Mouse (Mus musculus): ENCODE measurements around the gene Tmem210. TPM values are rescaled to one million over a fixed set of nuclear protein-coding genes. Genes with fewer than 3 reads are reported as not detected.

The Tmem210 gene
- polyA plus RNA-seq, 1 experiment from 2014 or later = not detected

- under 1% methylated on average over 55 of the region's 55 CpGs for WGBS
- H3K4me1 ChIP-seq (ENCODE audit: control insufficient read depth, insufficient read depth, low read length) = peaks cover 18% of the 10 kb centered on the region
- H3K4me2 ChIP-seq (replicated peaks; ENCODE audit: low read depth, low read length) = peak within 1 kb of the TSS; percentile 94
- peak; percentile 97 for ATAC-seq (ENCODE audit: low FRiP score, low TSS enrichment)
- no peaks in the 10 kb centered on the region for H3K27me3 ChIP-seq (ENCODE audit: control insufficient read depth, insufficient read depth, low read length)
- peak within 1 kb of the TSS; percentile 76 for H3K27ac ChIP-seq (ENCODE audit: low read depth, low read length)
- H3K9ac ChIP-seq (ENCODE audit: low read depth, low read length) = peak within 1 kb of the TSS; percentile 88
- H3K36me3 ChIP-seq (ENCODE audit: control insufficient read depth, insufficient read depth, low read length) = peaks cover 60% of the 10 kb centered on the region
- no peaks in the 10 kb centered on the region for H3K9me3 ChIP-seq (ENCODE audit: control insufficient read depth, low read length)
- H3K4me3 ChIP-seq (ENCODE audit: low read length) = peak within 1 kb of the TSS; percentile 93
These were observed 16.0 kb upstream of the Tmem210 start, which contains the start of the genes Ssna1 and Anapc2 for GRCm38 (mm10) chr2:25271827-25272511. Gene Ssna1, minus strand, starts transcription at chr2:25272438. Gene Anapc2, plus strand, starts transcription at chr2:25272478.

- no peak overlapping the region for H3K27ac ChIP-seq (ENCODE audit: low read depth, low read length)
- H3K9me3 ChIP-seq (ENCODE audit: control insufficient read depth, low read length) = no peaks in the 10 kb centered on the region
- peak; percentile 71 for ATAC-seq (ENCODE audit: low FRiP score, low TSS enrichment)
- H3K27me3 ChIP-seq (ENCODE audit: control insufficient read depth, insufficient read depth, low read length) = no peaks in the 10 kb centered on the region
- peak overlapping the region; percentile 93 for H3K4me3 ChIP-seq (ENCODE audit: low read length)
- under 1% methylated on average over 29 of the region's 29 CpGs for WGBS
- peak overlapping the region; percentile 88 for H3K9ac ChIP-seq (ENCODE audit: low read depth, low read length)
- H3K36me3 ChIP-seq (ENCODE audit: control insufficient read depth, insufficient read depth, low read length) = peaks cover 63% of the 10 kb centered on the region
- H3K4me1 ChIP-seq (ENCODE audit: control insufficient read depth, insufficient read depth, low read length) = peaks cover 18% of the 10 kb centered on the region
- H3K4me2 ChIP-seq (replicated peaks; ENCODE audit: low read depth, low read length) = peak overlapping the region; percentile 85
These were observed 15.4 kb upstream of the Tmem210 start for GRCm38 (mm10) chr2:25272515-25272914.

GRCm38 (mm10) chr2:25273010-25273409 is 14.9 kb upstream of the Tmem210 start:
- H3K9ac ChIP-seq (ENCODE audit: low read depth, low read length) = peak overlapping the region; percentile 88
- H3K4me3 ChIP-seq (ENCODE audit: low read length) = peak overlapping the region; percentile 93
- peak overlapping the region; percentile 85 for H3K4me2 ChIP-seq (replicated peaks; ENCODE audit: low read depth, low read length)
- no peak for ATAC-seq (ENCODE audit: low FRiP score, low TSS enrichment)
- no peak overlapping the region for H3K27ac ChIP-seq (ENCODE audit: low read depth, low read length)
- no peaks in the 10 kb centered on the region for H3K27me3 ChIP-seq (ENCODE audit: control insufficient read depth, insufficient read depth, low read length)
- H3K9me3 ChIP-seq (ENCODE audit: control insufficient read depth, low read length) = no peaks in the 10 kb centered on the region
- H3K36me3 ChIP-seq (ENCODE audit: control insufficient read depth, insufficient read depth, low read length) = peaks cover 68% of the 10 kb centered on the region
- H3K4me1 ChIP-seq (ENCODE audit: control insufficient read depth, insufficient read depth, low read length) = peaks cover 18% of the 10 kb centered on the region
- WGBS = 33% methylated on average over 16 of the region's 16 CpGs

GRCm38 (mm10) chr2:25278928-25279882 is 8.7 kb upstream of the Tmem210 start:
- 68% methylated on average over 13 of the region's 13 CpGs for WGBS
- no peak for ATAC-seq (ENCODE audit: low FRiP score, low TSS enrichment)
- no peak overlapping the region for H3K27ac ChIP-seq (ENCODE audit: low read depth, low read length)

GRCm38 (mm10) chr2:25285551-25285950 is 2.4 kb upstream of the Tmem210 start:
- Histone ChIP-seq H3K4me3 (ENCODE audit: low read length) (no peak overlapping the region), H3K9ac (ENCODE audit: low read depth, low read length) (no peak overlapping the region), H3K27ac (ENCODE audit: low read depth, low read length) (no peak overlapping the region), H3K4me1 (ENCODE audit: control insufficient read depth, insufficient read depth, low read length) (0 out of 2 replicates have a peak, but pooled peaks cover 2% of the 10 kb centered on the region), H3K27me3 (ENCODE audit: control insufficient read depth, insufficient read depth, low read length) (peaks cover 28% of the 10 kb centered on the region), H3K4me2 (replicated peaks; ENCODE audit: low read depth, low read length) (no peak overlapping the region), H3K9me3 (ENCODE audit: control insufficient read depth, low read length) (no peaks in the 10 kb centered on the region), H3K36me3 (ENCODE audit: control insufficient read depth, insufficient read depth, low read length) (peaks cover 47% of the 10 kb centered on the region)
- WGBS = 94% methylated on average over 2 of the region's 2 CpGs
- no peak for ATAC-seq (ENCODE audit: low FRiP score, low TSS enrichment)

More at GRCm38 (mm10) chr2:25278928-25279882, 8.7 kb upstream of the Tmem210 start:
- Histone ChIP-seq H3K9me3 (ENCODE audit: control insufficient read depth, low read length) (no peaks in the 10 kb centered on the region), H3K4me3 (ENCODE audit: low read length) (no peak overlapping the region), H3K27me3 (ENCODE audit: control insufficient read depth, insufficient read depth, low read length) (no peaks in the 10 kb centered on the region), H3K4me2 (replicated peaks; ENCODE audit: low read depth, low read length) (no peak overlapping the region), H3K9ac (ENCODE audit: low read depth, low read length) (no peak overlapping the region), H3K36me3 (ENCODE audit: control insufficient read depth, insufficient read depth, low read length) (peaks cover 88% of the 10 kb centered on the region), H3K4me1 (ENCODE audit: control insufficient read depth, insufficient read depth, low read length) (no peaks in the 10 kb centered on the region)

- H3K27me3 ChIP-seq (ENCODE audit: control insufficient read depth, insufficient read depth, low read length) = peaks cover 35% of the 10 kb centered on the region
- H3K27ac ChIP-seq (ENCODE audit: low read depth, low read length) = no peak overlapping the region
- H3K9ac ChIP-seq (ENCODE audit: low read depth, low read length) = no peak overlapping the region
- WGBS = 79% methylated on average over 1 of the region's 1 CpGs
- no peak for ATAC-seq (ENCODE audit: low FRiP score, low TSS enrichment)
- 0 out of 2 replicates have a peak, but pooled peaks cover 2% of the 10 kb centered on the region for H3K4me1 ChIP-seq (ENCODE audit: control insufficient read depth, insufficient read depth, low read length)
- H3K9me3 ChIP-seq (ENCODE audit: control insufficient read depth, low read length) = no peaks in the 10 kb centered on the region
- peaks cover 40% of the 10 kb centered on the region for H3K36me3 ChIP-seq (ENCODE audit: control insufficient read depth, insufficient read depth, low read length)
- no peak overlapping the region for H3K4me2 ChIP-seq (replicated peaks; ENCODE audit: low read depth, low read length)
- no peak overlapping the region for H3K4me3 ChIP-seq (ENCODE audit: low read length)
These were observed 1.6 kb upstream of the Tmem210 start for GRCm38 (mm10) chr2:25286314-25286713.

GRCm38 (mm10) chr2:25286837-25287636 is 908 bp upstream of the Tmem210 start:
- H3K9me3 ChIP-seq (ENCODE audit: control insufficient read depth, low read length) = no peaks in the 10 kb centered on the region
- WGBS = 58% methylated on average over 7 of the region's 7 CpGs
- H3K9ac ChIP-seq (ENCODE audit: low read depth, low read length) = no peak overlapping the region
- H3K4me3 ChIP-seq (ENCODE audit: low read length) = no peak overlapping the region
- H3K27me3 ChIP-seq (ENCODE audit: control insufficient read depth, insufficient read depth, low read length) = peaks cover 43% of the 10 kb centered on the region
- 0 out of 2 replicates have a peak, but pooled peaks cover 2% of the 10 kb centered on the region for H3K4me1 ChIP-seq (ENCODE audit: control insufficient read depth, insufficient read depth, low read length)
- H3K36me3 ChIP-seq (ENCODE audit: control insufficient read depth, insufficient read depth, low read length) = peaks cover 36% of the 10 kb centered on the region
- H3K27ac ChIP-seq (ENCODE audit: low read depth, low read length) = no peak overlapping the region
- no peak overlapping the region for H3K4me2 ChIP-seq (replicated peaks; ENCODE audit: low read depth, low read length)
- no peak for ATAC-seq (ENCODE audit: low FRiP score, low TSS enrichment)

- H3K9me3 ChIP-seq (ENCODE audit: control insufficient read depth, low read length) = no peaks in the 10 kb centered on the region
- H3K4me2 ChIP-seq (replicated peaks; ENCODE audit: low read depth, low read length) = no peak overlapping the region
- peaks cover 21% of the 10 kb centered on the region for H3K36me3 ChIP-seq (ENCODE audit: control insufficient read depth, insufficient read depth, low read length)
- no peak overlapping the region for H3K4me3 ChIP-seq (ENCODE audit: low read length)
- no peak for ATAC-seq (ENCODE audit: low FRiP score, low TSS enrichment)
- H3K9ac ChIP-seq (ENCODE audit: low read depth, low read length) = no peak overlapping the region
- H3K27ac ChIP-seq (ENCODE audit: low read depth, low read length) = no peak overlapping the region
- H3K27me3 ChIP-seq (ENCODE audit: control insufficient read depth, insufficient read depth, low read length) = peaks cover 56% of the 10 kb centered on the region
- H3K4me1 ChIP-seq (ENCODE audit: control insufficient read depth, insufficient read depth, low read length) = peaks cover 10% of the 10 kb centered on the region; the same call in 1 of the 2 replicates
- WGBS = 82% methylated on average over 7 of the region's 7 CpGs
These were observed 895 bp downstream of the Tmem210 start for GRCm38 (mm10) chr2:25288734-25289345.

Data from kidney, embryonic 14.5 days (tissue).